Mouse (Mus musculus): ENCODE measurements around the gene Mbtps2. TPM values are rescaled to one million over a fixed set of nuclear protein-coding genes. Genes with fewer than 3 reads are reported as not detected.
A peak's percentile ranks its signal among the peaks of the same experiment; 100 is the strongest.

The Mbtps2 gene
- total RNA-seq, 2 experiments from 2014 or later: 17.1 to 17.6 TPM

DNA sequence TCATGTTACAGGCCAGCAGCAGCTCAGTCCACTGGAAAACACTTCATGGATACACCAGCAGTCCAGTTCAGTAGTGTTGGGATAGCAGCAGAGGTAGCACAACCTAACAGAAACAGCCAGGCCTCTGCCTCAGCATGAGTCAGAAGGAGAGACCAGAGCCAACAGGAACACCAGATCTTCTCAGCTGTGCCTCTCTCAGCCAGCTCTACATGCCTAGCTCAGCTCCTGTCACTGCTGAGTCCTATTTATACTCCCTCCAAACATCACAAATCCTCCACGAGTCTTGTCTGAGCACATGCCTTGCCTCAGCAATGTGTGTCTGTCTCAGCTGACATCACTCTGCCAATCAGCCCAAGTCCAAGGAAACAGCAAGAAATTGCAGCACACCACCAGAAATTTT, 94.0 kb downstream of the Mbtps2 start:
- DNase-seq: no peak

DNA sequence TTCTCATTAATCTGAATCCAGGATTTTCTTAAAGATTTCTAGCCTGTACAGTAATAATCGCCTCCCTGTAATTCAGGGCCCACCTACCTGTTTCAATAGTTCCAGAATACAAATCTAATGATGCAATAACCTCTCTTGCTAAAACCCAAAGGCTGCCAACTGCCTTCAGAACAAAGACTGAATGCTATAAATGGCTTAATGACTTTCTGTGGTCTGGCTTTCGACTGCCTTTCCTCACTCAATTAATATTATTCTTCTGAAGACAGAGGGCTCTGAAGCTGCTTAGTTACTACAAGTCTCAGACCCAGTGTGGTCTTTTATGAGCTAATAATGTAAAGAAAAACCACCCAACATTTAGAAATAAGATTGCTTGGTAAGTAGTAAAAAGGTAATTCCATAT, 96.6 kb downstream of the Mbtps2 start:
- DNase-seq: no peak

DNA sequence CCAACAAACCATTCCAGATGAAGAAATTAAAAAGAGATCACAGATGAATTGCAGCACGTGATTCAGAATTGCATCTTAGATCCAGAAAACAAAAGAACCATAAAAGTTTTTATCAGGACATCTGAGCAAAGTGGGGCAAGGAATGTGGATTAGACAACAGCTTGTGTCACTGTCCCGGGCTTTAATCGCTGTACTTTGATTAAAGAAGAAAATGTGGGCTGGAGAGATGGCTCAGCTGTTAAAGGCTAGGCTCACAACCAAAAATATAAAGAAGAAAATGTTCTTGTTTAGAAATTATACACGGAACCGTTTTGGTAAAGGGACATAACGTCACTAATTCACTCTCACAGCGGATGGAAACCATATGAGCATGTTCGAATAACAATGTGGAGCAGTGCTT, 98.5 kb downstream of the Mbtps2 start:
- DNase-seq: no peak

DNA sequence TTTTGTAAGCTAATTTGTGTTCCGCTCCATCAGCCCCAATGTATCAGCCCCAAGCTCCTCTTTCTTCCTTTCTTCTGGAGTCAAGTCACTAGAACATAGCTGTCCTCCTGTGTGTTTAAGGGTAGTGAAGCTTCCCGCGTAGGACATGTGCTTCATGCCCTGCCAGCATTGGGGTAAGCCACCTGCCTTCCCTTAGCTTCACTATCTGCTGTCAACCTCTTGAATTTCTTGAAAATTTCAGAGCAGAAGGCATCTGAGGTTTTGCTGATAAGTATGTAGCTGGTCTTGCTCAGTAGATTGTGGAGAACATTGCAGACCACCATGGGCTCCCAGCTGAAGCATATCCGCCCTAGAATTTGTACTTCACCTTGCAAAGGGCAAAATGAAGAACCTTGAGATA, 105.4 kb downstream of the Mbtps2 start:
- DNase-seq: no peak

DNA sequence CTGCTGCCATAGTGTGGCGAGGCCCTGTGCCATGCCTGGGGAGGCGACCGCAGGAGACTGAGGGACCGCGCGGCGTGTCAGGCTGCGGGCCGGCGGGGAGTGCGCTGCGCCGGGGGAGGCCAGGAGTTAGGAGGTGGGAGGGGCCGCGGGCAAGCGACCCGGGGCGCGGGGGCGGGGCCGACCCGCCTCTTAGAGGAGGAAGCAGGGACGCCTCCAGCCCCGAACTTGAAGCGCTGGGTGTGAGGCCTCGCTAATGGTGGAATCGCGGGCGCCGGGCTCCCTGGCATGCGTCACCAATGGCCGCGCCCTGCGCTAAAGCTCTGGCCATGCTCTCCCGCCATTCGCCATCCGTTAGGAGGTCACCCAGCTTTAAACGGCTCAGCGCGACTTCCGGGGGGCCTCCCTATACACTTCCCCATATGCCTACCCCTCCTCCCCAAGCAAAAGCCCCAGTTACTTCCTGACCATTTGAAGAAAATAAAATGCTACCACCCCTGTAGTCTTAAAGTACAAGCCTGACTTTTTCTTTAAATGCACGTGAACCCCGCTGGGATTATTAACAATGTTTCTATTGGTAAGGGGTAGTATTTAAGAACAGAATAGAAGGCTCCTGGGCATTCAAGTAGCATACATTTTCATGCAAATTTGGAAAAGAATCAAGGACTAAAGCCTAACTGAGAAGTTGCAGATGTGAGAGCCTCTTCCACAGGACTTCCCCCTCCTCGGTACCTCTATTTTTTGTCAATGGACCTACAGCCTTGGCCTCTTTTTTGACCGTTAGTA, 106.4 kb downstream of the Mbtps2 start, which contains the start of gene Sms:
TSS of gene Sms (minus strand) at position 344 of the 783 bp plus-strand sequence.
- DNase-seq: peak; percentile 61

DNA sequence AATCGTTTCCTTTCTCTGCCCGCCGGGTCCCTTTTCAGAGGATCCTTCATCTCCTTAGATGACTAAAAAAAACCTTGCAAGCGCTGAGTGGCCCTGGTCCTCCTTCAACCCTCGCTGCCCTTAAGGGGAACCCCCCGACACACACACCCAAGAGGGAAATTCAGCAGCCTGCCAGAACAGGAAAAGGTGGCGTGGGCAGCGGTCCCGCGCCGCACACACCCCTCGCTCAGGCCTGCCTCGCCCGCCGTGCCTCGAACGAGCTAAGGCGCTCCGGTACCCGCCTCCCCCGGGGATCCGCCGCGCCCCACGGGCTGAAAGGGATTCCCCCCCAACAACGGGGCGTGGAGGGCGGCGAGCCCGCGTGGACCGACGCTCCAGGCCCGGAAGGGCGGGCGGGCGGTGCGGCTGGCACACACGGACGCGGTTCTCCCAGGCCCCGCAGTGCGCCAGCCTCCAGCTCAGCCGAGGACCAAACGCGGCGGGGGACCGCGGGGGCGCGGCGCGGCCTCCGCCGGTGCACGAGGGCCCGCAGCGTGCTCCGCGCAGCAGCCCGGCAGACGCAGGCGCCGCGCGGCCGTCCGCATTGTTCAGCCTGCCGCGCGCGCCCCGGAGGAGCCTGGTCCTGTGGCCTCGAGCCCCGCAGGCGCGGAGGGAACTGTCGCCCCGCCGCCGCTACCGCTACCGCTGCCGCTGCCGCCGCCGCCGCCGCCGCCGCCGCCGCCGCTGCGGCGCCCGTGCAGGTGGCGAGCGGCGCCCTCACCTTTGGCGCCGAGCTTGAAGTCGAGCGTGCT, 107.2 kb downstream of the Mbtps2 start:
- DNase-seq: peak; percentile 26

DNA sequence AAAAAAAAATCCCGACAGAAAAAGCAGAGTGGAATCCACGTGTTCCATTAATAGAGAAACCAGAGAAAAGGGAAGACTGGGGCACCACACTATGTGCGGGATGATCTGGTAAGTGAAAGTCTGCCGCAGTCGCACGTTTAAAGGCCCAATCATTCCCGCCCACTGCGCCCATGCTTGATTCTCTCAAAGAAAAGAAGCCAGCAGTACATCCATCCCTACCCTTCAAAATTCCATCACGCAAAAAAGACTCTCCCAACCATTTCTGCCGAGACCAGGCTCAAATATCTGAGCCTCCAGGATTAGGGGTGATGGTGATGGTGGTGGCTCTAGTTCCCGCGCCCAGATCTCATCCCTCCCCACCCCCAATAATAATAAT, 107.8 kb downstream of the Mbtps2 start:
- no peak for DNase-seq

DNA sequence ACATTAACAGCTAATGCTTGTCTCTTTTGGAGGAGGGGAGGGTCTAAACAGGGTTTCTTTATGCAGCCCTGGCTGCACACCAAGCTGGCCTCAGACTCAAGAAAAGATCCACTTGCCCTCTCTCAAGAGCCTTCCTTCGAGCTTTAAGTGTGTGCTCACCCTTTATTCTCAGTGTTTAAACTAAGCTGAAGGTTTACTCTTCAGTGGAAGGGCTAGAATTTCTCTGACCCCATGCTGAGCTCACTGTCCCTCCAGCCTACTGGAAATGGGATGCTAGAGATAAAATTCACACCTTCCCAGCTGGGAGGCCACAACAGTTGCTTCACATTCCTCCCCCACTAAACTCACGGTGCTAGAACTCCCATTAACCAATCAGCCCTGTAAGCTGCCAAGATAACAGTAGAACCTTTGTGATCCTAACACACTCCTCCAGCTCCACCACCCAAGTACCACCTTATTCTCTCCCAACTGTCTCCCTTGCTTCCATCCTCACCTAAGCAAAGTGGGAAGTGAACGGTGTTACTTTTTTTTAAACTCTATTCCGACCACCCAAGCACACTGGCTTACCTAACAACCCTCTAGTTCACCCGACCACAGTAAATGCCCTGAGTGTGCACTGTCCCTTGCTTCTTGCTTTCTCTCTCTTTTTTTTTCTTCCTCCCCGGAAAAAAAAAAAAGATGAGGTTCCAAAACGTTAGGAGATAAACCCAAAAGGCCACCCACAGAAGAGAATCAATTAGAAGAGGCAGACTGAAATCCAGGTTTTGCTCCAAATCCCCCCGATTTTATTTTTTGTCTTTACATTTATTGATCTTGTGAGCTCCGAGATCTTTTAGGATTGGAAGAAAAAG, 108.4 kb downstream of the Mbtps2 start:
- no peak for DNase-seq

DNA sequence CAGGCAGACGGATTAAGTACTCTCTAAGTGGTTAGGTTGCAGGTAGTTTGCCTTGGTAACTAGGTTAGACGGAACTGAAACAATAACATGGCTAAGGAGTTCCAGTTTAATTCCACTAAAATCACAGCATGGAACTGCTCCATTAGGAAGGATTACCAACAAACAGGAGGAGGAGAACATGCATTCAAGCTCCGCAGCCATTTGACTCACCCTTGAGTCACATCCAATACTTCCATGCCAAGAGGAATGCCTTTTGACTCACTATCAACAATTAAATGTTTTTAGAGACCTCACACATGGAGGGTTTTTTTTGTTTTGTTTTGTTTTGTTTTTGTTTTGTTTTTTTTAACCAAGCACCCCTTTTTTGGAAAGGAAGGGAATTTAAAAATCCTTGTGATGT, 109.7 kb downstream of the Mbtps2 start:
- no peak for DNase-seq

DNA sequence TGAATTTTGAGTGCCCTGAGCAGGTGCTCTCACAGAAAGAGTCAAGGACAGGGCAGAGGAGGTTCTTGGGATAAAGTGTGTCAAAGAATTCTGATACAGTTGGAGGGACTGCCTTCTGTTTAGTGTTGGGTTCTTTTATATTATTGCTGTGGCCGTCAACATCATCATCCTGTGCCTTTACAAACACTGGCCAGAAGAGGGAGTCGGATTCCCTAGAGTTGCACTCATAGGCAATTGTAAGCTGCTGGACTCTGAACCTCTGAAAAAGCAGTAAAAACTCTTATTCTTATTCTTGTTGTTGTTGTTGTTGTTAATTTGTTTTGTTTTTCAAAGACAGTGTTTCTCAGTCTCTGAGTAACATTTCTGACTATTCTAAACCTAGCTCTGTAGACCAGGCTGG, 111.8 kb downstream of the Mbtps2 start:
- DNase-seq: no peak

Other genes starting within 250 kb of the Mbtps2 start
- 10 to 100 TPM in 1 of 2 experiments, 1 to 10 TPM in 1; 1.4 to 11.1 TPM for gene Phex, start 183.4 kb downstream of the Mbtps2 start, total RNA-seq (2021)
- gene Sms, start 106.4 kb downstream of the Mbtps2 start, total RNA-seq (2021): 10 to 100 TPM; 44.4 to 49.1 TPM
- under 1 TPM in 1 of 2 experiments, not detected in 1; 0.45 TPM for gene Yy2, start 29.7 kb downstream of the Mbtps2 start, total RNA-seq (2021)
- 100 to 1,000 TPM; 518 to 571 TPM for gene Smpx, start 100.2 kb upstream of the Mbtps2 start, total RNA-seq (2021)
- 1 to 10 TPM; 4.5 to 5.9 TPM for gene Klhl34, start 219.7 kb upstream of the Mbtps2 start, total RNA-seq (2021)

Data from gastrocnemius, postnatal 10 days (tissue).